Mouse (Mus musculus): ENCODE data around the gene Dnmt3a.
A peak's percentile ranks its signal among the peaks of the same experiment; 100 is the strongest.

The Dnmt3a gene

DNA sequence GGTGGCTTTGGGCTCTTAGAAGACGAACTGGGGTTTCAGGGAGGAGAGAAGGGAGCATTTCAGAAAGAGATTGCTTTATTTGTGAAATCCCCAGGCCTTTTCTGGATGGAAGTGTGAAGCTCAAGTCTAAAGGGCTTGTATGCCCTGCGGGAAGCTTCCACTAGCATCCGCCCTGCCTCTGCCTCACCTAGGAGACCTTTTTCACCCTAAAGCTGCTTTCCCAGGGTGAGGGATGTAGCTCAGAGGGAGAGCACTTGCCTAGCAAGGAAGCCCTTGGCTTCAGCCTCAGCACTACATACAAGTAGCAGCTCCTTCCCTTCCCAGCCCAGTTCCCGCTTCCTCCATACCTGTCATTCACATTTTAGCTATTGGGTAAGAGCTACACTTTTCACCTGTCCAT, 71.6 kb downstream of the Dnmt3a start:
- no peak for DNase-seq (ENCODE audit: low spot score)

DNA sequence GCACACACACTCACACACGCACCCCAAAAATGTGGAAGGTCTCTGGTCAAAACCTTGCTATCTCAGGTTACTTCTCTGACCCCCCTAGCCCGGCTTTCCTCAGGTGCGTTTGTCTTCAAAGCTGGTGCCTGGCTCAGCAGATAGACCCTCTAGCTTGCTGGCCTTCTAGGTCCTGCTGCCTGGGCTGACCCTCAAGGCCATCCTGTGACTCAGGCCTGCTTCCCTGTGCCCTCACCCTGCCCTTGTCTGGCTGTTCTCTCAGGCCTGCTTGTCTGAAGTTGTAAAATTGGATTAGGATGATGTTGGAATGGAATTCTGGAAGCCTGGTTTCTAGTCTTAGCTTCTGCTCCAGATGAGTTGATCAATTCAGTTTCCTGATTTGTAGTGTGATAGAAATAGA, 75.7 kb downstream of the Dnmt3a start:
- DNase-seq (ENCODE audit: low spot score): no peak

DNA sequence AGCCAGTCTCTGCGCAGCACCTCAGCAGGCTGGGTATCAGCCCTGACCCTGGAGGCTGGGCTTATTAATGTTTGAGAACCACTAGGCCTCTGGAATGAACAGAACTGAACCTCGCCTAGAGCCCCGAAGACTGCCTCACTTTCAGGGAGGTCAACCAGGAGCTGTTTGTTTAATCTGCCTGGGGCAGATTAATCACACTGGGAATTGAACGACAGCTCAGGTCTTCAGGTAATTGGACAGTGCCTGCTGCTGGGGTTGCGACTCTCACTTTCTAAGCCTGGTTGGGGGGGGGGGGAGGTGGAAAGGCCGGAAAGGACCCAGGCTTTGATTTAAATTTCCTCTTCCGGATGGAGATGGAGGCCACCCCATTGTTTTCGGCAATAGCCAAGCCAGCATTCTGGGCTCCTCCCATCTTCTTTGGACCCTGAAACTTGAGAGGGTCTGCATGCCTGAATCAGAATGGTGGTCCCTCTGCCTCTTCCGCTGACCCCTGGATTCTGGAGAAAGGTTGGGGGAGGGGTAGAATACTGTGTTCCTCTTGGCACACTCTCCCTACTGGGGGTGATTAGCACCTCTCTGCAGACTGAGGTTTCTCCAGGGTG, 79.2 kb downstream of the Dnmt3a start:
- no peak for DNase-seq (ENCODE audit: low spot score)

DNA sequence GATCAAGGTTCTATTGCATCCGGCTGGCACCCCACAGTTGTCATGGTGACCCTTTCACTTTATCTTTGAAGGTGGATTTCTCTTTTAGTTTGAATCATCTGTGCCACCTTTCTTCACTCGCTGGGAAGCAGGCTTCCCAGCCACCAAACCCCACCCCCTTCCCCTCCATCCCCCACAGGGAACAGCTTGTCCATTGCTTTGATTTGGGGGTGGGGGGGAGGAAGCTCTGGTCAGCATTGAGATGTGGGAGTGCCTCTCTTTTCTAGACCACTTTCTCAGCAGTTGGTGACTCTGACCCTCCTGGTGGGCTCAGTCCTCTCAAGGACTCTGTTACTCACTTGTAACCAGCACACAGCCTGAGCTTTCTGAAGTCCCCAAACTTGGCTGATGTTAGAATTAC, 80.8 kb downstream of the Dnmt3a start:
- DNase-seq (ENCODE audit: low spot score): no peak

DNA sequence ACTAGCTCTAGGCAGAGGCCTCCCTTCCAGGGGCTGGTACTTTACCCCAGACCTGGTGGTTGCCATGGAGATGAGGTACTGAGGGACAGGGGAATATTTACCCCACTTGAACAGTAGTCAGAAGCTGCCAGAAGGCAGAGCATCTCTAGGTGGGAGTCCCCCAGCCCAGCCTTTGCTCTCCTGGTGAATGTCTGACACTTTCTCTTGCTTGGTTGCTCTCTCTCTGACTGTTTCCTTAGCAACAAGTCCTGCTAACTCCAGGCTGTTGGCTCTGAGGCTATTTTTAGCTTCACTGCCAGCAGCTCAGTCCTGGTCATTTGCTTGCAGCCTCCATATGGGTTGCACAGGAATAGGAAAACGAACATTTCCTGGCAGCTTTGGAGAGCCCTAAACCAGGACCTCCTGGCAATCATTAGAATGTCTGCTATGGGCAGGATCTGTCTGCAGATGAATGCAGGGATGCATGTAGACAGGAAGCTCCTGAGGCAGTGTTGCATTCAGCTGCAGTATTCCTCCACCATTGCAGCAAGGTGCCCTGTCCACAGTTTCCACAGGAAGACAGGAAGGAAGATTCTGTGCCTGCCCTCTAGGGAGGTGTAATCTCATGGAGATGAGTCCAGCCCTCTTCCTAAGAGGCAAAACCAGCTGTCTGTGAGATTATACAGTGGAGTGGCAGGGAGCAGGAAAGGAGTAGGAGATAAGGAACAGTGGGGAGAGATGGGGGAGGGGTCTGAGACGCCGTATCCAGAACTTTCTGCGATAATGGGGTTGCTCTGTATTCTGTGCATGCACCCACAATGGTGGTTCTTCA, 81.9 kb downstream of the Dnmt3a start:
- DNase-seq (ENCODE audit: low spot score): peak; percentile 79

DNA sequence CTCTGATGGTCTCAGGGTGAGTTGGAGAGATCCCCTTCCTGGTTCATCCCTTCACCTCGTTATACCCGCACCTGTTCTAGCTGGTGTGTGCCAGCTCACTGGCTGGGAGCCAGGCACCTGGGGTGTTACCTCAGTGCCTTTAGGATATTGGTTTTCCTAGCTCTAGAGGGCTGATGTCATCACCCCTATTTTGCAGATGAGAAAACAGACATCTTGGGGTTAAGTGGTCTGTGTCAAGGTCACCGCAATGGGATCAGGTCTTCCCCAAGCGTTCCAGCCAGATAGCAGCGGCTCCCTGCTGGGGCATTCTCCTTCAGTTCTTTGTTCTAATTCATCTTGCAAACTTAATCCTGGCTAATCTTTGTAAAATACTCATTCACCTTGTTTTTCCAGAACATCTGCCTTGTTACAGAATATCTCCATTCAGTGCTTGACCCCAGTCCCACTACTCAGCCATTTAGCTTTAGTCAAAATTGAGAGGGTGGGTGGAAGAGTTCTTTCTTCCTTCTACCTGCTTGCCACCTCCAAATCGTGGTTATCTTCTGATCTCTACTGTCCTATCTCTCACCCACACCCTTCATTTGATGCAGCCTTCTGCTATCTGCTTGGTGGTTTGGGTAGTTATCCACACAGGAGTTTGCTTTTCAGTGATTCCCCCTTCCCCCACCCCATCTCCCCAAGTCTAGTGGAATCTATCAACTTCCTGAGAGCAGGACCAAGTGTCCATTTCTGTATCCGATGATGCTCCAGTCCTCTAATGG, 84.2 kb downstream of the Dnmt3a start:
- DNase-seq (ENCODE audit: low spot score): peak; percentile 51

DNA sequence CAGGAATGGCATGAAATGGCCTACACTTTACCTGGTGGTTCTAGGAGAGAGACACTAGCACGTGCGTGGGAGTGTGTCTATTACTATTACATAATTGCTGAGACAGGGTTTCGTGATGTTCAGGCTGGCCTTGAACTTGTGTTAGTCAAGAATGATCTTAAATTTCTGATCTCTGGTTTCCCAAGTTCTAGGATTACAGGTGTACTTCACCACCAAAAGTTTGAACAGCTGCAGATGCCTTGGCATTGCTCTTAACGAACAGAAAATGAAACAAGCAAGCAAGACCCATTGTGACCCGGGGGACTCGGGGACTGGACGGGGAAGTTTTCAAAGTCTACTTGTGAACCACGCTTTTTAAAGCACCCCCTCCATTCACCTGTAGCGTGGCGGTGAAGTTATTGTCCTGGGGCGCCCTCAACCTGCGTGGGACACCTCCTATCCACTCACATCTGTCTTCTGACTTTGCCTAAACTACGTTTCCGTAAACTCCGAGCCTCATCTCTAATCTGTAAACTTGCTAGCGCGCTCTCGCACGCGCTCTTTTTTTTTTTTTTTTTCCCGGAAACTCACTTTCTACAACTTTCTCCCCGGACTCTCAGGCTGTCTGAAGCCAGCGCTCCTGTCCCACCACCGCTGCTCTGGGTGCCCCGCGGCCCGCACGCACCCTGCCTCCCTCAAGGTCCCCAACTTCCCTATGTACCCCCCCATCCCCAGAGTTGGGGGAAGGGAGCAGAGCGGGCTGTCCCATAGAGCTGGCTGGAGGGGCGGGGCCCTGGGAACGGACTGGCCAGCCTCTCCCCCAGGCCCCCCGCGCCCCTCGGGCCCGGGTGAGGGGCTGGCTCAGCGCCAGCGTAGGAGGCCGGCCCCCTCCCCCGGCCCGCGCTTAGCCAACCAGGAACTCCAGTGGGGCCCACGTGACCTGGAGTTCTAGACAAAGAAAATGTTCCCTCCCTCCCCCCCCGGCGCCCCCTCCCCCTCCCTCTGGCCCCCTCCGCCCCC, 85.2 kb downstream of the Dnmt3a start:
- peak; percentile 86 for DNase-seq (ENCODE audit: low spot score)

DNA sequence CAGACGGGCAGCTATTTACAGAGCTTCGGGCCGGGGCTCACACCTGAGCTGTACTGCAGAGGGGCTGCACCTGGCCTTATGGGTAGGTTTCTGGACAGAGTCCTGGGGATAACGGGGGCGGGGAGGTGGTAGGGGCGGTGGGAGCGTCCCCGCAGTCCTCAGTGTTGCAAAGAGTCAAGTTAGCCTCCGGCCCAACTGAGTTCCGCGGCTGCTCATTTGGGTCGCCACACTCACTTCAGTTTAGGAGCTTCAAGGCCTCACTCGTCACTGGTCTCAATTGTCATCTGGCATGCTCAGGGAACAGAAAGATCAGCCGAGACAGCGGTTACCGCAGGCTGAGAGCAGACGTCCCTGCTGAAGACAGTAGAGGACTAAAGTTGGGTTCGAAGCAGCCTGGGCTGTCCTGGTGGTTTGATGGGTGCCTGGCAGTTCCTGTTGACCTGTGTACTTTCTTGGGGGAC, 86.0 kb downstream of the Dnmt3a start:
- peak; percentile 63 for DNase-seq (ENCODE audit: low spot score)

DNA sequence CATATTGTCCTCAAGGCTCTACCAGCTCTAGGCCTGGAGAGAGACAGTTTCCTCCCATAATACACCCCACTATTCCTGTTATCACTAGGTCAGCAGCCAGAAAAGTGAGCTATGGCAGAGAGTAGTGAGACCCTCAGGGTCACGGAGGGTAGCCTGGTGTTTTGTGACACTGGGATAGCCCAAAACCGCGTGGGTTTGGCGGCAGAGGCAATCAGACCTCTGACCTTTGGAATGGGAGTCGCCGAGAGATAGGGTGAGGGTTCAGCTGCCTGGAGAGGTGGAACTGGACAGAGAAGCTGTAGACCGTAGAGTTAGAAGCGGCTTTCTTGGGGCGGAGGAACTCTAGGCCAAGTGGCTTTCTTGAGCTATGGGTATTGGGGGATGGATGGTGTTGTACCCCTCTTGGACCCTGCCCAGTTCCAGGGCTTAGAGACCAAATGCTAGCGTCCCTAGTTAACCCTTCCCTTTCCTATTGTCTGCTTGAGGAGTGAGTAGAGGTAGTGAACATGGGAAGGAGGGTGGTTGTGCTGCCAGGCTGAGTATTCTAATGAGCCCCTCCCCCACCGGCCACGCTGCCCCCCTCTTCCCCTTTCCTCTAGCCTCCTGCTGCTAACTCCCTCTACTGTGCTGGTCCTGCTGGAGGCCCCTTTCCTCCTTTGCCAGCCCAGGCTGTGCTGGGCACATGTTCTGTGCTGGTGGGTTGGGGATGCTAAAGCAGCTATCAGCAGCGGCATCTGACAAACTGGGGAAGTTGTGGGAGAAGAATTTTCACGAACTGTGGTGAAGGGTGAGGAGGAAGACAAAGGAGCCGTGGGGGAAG, 86.6 kb downstream of the Dnmt3a start:
- peak; percentile 68 for DNase-seq (ENCODE audit: low spot score)

DNA sequence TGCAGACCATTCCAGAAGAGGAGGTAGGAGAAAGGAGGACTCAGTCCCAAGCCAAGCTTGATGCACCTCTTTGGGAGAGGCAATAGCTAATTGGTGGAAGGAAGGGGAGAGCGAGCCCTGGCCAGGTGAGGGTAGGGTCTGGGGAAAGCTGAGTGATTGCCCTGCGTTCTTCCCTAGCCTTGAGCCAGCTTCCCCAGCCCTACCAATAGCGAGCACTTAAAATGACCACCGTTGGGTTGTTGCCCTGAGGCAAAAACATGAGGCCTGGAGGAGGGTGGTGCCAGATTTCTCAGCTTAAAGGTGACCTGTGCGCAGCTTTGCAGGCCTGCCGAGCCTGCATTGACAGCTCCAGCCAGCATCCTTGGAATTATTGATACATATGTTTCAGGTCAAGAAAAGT, 87.5 kb downstream of the Dnmt3a start:
- no peak for DNase-seq (ENCODE audit: low spot score)

DNA sequence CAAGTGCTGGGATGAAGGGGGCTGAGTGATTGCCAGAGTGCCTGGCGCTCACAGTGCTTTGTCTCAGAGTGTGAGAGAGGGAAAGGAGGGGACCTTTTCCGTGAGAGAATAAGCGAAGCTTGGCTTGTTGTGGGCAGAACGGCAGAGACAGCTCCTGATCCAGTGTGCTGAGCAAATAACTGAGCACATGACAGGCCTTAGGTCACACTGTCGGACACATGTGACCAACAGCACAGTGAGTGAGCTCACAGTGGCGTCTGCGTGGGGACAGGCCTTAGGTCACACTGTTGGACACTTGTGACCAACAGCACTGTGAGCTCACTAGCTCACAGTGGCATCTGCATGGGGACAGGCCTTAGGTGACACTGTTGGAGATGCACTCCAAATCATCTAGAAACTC, 88.7 kb downstream of the Dnmt3a start:
- no peak for DNase-seq (ENCODE audit: low spot score)

DNA sequence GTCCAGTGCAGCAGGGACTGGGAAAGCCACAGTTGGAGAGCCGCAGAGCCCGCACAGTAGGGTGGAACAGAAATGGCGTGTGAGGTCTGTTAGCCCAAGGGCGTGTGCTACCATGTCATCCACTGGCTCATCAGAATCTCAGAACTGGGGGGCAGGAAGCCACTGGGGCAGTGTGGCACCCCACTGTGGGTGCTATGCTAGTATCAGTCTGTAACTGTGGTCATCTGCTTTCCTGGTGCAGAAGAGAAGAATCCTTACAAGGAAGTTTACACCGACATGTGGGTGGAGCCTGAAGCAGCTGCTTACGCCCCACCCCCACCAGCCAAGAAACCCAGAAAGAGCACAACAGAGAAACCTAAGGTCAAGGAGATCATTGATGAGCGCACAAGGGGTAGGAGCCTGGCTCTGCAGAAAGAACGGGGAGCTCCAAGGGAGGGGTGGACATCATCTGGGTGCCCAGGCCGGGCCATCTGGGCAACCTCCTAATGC, 91.3 kb downstream of the Dnmt3a start:
- no peak for DNase-seq (ENCODE audit: low spot score)

DNA sequence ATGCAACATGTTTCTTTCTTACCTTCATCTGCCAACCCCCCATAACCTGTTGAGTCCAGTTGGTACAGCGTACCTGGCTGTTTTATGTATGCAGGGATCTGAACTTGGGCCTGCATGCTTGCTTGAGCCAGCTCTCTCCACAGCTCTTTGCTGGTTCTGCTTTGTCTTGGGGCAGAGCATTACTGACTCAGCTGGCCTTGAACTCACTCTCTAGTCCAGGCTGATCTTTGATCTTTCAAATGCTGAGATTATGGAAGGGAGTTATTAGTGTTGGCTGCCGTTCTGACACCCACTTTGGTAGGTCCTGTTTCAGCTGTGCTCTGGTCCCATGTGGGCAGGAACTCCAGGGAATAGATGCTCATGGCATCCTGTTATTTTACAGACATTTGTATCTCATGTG, 93.0 kb downstream of the Dnmt3a start:
- no peak for DNase-seq (ENCODE audit: low spot score)

DNA sequence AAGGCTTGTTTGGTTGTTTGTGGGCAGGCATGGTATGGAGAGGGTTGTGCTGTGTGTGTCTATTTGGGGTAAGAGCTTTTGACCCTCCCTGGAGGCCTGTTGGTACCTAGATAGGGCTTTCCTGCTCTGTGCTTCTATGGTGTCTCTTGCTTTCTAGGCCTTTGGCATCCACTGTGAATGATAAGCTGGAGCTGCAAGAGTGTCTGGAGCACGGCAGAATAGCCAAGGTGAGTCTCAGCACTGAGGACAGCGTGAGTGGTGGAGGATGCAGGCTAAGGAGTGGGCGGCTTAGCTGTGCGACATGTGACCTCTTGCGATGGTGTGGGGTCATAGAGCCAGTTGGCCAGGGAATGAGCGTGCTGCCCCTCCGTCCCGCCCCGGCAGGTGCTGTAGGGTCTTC, 99.6 kb downstream of the Dnmt3a start:
- no peak for DNase-seq (ENCODE audit: low spot score)

DNA sequence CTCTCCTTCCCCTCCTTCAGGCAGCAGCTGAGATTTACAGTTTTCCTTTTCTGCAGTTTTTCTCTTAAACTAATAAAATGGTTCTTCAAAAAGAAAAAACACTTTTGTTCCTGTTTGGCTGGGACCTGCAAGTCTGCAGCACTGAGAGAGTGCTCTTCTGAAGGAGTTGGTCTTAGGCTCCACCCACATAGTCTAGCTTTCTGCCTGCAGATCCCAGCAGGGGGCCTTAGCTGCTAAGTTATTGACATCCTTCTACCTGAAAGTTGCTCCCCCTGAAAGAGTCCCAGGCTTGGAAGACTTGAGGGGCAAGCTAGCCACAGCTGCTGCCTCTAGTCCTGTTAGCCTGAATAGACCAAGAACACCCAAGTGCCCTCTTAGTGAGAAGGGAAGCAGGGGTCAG, 100.5 kb downstream of the Dnmt3a start:
- no peak for DNase-seq (ENCODE audit: low spot score)

DNA sequence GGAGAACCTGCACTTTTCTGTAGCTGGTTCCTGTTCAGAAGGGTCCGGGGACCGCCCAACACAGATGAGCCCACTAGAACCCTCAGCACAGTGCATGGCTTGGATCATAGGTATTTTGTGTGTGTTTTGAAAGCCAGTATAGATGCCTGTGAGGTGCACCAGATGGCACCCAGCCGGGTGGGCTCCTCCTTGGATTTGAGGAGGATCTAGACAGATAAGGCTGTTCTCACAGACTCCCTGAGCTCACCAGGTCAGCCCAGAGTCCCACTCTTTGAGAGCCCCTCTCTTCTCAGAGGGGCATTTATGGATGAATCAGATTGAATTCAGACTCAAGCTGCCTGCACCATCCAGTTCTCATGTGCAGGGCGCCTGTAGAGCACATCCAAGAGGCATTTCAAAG, 101.2 kb downstream of the Dnmt3a start:
- DNase-seq (ENCODE audit: low spot score): no peak

DNA sequence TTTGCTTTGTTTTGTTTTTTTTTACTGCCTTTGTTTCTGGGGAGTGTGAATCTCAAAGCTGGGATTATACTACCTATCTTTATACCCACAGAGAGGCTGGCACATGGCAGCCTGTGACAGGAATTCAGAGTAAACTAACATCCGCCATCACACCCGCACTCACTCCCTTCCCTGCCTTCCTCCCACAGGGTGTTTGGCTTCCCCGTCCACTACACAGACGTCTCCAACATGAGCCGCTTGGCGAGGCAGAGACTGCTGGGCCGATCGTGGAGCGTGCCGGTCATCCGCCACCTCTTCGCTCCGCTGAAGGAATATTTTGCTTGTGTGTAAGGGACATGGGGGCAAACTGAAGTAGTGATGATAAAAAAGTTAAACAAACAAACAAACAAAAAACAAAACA, 101.6 kb downstream of the Dnmt3a start:
- no peak for DNase-seq (ENCODE audit: low spot score)

DNA sequence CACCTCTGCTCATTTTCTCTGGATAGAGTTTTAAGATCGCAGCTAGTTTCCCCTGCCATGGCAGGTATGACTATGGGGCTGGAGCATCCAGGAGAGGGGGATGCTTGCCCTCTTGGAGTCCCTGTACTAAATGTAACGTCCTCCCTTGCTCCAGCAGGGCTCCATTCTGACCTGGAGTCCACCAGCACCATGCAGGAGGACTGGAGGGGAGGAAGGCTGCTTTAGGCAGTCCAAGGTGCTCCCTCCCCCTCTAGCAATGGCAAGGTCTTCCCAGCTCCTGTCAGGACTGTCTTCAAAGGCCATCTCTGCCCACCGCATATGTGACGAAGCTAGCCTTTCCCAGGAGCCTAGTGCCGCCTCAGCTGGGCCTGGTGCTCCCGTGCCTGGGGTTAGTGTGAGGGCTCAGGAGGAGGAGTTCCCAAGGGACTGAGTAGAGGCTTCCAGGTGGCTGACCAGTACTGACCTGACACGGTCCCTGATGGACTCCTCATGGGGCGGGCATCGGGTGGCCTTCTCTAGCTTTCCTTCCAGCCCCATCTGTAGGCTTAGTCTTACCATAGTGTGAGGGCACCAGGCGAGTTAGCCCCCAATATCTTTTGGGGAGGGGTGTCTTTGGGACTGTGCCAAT, 104.8 kb downstream of the Dnmt3a start:
- DNase-seq (ENCODE audit: low spot score): no peak

DNA sequence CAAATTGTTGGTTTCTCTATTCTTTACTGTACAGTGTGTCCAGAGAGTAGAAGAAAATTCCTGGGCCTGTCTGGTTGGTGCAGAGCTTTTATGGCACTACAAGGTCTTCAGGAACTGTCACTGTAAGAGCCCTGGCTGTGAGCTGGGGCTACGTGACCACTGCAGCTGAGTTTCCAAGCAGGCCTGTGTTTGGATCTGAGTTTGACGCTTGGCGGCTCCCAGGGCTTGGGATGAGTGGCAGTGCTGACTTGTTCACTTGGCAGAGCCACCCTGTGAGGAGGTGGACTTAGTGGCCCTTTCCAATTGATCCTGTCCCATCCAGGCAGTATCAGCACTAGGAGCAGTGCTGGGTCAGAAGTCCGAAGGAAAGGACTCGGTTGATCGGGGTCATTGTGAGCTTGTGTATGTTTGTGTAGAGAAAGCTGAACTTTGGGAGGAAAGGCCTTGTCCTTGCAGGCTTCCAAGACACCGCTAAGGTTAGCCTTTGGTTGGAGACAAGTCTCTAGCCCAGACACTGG, 106.1 kb downstream of the Dnmt3a start:
- no peak for DNase-seq (ENCODE audit: low spot score)

DNA sequence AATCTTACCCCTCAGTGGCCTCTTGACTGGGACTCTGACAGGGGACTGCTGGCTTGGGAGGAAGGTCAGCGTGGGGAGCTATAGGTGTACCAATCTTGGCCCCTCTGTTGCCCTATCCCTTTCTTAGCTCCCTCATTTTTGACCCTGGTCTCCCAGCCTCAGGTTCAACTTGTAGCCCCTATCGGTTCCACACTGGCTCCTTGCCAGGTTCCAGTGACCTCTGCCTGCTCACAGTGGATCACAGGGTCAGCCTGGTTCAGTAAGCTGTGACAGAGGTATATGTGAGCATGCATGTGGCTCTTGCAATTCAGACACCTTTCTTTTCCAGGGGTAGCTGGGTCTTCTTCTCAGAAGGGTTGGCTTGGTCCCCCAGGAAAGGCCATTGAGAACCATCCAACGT, 110.0 kb downstream of the Dnmt3a start:
- no peak for DNase-seq (ENCODE audit: low spot score)

All from retina, embryonic 14.5 days (tissue).